Mouse (Mus musculus) common myeloid progenitor, adult 5-6 weeks (primary cell): ENCODE data around the gene Gzmm. TPM values are rescaled to one million over a fixed set of nuclear protein-coding genes. Genes with fewer than 3 reads are reported as not detected.

Experiments
- ATAC-seq: replicated peaks from 2 replicates; pipeline ENCODE4 v1.8.0; 2016; ENCODE audit warnings: low read depth, mild to moderate bottlenecking, moderate TSS enrichment, inconsistent platforms; ENCODE audit not compliant: poor library complexity, severe bottlenecking
- total RNA-seq: library from RNA; stranded (forward); fragments of 200-1000, 187-1606 nt; gene quantifications from 2 replicates; pipeline ENCODE4 v1.2.3, GENCODE M21; 2017

The Gzmm gene
- total RNA-seq, 1 experiment from 2014 or later = 0.96 TPM

DNA sequence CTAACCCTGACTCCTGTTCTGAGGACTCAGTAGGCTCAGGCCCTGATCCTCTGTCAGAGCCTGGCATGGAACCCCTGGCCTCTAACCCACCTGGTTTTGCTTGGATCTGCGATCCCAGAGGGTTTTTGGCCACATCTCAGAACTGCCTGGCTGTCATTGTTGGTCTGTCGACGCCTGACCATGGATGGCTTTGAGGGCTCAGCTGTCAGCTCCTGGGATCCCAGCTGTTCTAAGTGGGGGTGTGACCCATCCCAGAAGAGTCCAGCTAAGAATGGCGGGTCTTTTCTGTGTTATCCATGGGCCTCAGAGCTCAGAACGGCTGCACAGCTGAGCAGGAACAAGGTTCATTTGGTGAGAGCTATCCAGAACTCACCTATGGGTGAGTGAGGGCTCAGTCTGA is 32.3 kb downstream of the Gzmm start:
- no peak for ATAC-seq

DNA sequence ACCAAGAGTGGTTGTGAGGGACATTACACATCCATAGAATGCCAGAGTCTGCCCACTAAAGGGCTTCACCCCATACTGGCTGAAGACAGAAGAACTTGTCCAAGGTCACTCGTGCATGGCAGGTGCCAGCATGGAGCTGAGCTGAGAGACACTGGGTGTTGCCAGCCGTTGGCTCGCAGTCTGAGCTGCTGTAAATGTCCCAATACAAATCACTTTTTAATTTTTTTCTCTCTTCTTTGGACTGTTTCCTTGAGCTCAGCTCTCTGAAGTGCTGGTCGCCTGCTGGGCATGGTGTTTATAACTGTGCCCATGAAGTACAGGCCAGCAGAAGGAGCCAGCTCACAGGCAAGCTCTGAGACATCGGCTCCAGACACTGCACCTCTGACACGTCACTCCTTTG is 34.2 kb downstream of the Gzmm start:
- no peak for ATAC-seq

DNA sequence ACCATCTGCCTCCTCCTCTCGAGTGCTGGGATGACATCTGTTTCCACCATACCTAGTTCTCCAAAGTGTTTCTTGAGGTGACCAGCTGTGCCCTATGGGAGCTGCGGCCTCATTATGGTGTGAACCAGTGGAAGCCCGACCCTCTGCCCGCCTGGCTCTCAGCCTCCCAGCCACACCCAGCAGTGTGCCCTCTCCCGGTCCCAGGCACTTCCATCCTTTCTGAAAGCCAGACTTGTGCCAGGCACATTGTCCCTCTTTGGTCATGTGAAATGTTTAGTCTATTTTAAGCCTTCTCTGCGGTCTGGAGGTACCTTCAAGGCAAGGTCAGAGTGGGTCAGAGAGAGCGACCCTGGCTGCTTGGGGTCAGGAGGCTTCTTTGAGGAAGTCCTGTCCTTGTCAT is 34.9 kb downstream of the Gzmm start:
- ATAC-seq = no peak

DNA sequence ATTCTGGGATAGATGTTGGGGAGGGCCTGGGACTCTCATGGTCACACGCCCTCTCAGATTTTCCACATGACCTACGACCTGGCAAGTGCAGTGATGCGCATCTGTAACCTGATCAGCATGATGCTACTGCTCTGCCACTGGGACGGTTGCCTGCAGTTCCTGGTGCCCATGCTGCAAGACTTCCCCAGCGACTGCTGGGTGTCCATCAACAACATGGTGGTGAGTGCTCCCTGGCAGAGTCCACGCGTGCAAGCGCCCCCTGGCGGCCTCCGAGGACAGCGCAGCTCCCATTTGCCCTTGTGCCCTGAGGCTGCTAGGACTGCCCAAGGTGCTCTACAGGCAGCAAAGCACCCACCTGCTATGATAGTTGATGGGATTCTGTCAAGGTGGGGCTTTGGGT is 37.3 kb downstream of the Gzmm start:
- peak; percentile 64 for ATAC-seq

DNA sequence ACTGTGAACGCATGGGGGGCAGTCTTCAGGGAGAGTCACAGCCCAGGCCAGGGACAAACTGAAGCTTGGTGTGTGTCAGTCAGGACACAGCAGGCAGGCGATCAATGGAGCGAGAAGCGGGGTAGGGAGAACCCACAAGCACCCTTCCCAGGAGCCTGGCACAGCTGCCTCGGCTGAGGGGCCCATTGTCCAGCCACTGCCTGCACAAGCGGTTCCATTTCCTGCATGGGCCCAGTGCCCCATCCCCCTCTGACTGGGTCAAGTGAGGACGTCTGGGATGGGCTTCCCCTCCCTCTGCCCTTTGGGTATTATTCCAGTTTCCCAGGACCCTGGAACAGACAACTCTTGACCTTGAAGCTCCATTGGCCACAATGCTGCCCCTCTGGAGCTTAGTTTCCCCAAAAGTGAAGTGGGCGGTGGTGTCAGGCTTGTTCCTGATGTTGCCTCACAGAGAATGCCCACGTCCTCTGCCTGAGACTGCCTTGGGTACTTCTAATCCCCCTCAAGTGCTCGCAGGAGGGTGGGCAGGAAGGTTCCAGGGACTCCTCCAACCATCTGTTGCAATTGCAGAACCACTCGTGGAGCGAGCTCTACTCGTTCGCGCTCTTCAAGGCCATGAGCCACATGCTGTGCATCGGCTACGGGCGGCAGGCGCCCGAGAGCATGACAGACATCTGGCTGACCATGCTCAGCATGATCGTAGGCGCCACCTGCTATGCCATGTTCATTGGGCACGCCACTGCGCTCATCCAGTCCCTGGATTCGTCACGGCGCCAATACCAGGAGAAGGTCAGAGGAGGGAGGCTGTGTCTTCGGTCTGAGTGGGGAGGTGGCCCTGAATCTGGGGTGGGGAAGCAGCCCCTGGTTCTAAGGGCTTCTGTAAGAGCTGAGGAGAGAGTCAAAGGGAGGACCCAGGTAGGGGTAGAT is 39.8 kb downstream of the Gzmm start:
- ATAC-seq = no peak

DNA sequence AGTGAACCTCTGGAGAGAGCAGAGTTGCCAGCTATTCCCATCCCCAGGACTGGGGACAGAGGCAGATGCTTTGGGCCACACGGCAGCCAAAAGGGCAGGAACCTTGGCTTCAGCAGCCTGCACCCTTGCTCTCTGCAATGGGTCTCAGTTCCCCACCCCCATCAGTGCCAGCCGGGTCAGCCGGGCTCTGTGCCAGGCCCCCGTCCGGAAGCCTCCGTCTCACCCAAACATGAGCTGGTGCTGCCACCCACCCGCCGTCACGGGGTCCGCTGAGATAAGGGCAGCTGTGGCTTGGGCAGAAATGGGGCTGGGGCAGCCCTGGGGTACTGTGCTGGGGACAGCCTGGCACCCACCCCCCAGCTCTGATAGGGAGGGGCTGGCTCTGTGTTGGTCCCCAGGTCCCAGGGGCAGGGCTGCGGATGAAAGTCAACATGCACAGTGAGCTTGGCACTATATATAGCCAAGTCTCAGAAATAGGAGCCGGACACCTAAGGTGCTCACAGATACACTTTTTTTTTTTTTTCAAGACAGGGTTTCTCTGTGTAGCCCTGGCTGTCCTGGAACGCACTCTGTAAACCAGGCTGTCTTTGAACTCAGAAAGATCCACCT is 40.6 kb downstream of the Gzmm start:
- ATAC-seq = peak; percentile 36

DNA sequence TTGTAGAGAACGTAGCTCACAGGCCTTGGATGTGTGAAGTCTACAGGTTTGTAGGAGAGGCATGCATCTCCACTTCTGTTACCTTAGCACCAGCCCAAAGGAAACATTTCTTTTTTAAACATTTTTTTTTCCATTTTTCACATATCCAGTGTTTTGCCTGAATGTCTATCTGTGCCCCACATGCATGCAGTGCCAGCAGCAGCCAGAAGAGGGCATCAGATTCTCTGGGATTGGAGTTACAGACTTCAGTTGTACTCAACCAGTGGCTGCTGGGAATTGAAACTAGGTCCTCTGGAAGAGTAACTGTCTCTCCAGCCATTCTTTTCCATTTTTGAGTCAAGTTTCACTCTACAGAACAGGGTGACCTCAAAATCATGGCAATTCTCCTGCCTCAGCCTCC is 43.7 kb downstream of the Gzmm start:
- no peak for ATAC-seq

DNA sequence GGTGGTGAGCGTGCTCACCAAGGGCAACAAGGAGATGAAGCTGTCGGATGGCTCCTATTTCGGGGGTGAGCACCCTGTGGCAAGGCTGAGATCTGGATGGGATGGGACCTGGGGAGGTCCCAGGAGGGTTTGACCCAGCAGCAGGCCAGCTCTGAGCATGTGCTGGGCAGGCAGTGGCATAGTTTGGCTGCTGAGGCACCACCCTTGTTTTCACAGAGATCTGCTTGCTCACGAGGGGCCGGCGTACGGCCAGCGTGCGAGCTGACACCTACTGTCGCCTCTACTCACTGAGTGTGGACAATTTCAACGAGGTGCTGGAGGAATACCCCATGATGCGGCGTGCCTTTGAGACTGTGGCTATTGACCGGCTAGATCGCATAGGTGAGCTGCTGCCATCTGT is 45.0 kb downstream of the Gzmm start:
- no peak for ATAC-seq

DNA sequence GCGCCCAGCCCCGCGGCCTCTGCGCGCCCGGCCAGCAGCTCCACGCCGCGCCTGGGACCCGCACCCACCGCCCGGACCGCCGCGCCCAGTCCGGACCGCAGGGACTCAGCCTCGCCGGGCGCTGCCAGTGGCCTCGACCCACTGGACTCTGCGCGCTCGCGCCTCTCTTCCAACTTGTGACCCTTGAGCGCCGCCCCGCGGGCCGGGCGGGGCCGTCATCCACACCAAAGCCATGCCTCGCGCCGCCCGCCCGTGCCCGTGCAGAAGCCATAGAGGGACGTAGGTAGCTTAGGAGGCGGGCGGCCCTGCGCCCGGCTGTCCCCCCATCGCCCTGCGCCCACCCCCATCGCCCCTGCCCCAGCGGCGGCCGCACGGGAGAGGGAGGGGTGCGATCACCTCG is 46.5 kb downstream of the Gzmm start:
- no peak for ATAC-seq

DNA sequence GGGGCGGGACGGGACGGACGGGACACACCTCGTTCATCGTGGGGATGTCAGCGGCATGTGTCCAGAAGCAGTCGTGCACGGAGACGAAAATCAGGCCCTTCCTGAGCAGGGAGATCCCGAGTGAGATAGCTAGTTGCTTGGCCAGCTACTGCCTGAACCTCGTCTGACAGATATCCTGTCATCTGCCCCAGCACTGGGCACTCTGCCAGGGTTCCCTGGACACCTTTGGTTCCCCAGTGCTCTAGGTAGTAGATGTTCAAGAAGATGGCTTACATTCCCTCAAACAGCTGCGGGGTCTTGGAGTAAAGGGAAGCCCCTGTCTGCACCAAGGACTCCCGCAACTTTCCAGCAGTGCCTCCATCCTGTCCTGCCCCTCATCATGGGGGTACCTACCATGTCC is 47.9 kb downstream of the Gzmm start:
- no peak for ATAC-seq

DNA sequence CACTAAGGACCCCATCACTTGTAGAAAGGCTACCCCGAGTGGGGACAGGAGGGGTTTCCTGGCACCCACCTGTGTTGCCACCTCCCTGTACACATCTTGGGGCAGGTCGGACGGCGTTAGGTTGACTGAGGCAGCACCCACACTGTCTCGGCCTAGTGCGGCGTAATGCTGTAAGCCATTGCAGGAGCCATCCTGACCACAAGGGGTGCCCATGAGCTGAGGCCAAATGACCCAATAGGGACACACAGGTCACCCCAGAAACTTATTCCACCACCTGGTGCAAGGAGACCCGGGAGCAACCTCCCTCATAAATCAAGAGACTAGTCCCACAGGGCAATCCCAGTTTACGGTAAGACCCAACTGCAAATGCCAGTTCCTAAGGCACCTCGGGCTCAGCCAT is 49.4 kb downstream of the Gzmm start:
- peak; percentile 58; the same call in 1 of the 2 replicates for ATAC-seq

DNA sequence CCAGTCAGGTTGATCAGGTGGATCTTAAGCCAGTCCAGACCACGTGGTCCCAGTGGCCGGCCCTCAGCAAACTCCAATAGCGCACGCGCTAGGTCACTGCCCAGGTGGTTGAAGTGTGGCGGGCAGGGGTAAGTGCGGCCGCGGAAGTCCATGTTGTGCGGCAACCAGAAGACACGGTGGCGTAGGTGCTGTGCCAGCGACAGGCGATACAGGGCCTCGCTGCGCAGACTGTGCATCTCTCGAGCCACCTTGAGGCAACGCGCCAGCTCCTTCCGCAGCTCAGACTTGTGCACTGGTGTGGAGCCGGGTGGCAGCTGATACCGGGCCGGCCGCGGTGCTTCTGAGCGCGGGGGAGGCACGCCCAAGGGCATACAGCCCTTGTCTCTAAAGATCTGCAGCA is 50.4 kb downstream of the Gzmm start:
- ATAC-seq = no peak

DNA sequence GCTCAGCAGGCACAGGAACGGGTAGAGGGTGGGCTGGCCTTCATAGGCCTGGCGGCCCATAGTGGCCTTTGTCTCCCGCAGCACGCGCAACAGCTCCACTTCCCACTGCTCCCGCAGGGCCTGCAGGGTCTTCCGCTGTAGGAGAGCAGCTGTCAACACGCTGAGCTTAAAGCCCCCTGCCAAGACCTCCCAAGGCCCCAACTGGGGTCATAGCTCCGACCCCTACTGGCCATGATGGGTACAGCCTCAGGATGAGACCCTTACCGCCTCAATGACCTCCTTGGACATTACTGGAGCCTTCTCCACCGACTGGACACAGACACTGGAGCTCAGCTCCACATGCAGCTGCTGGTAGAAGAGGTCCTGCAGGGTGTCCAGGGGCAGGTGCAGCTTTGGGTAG is 52.0 kb downstream of the Gzmm start:
- no peak for ATAC-seq

DNA sequence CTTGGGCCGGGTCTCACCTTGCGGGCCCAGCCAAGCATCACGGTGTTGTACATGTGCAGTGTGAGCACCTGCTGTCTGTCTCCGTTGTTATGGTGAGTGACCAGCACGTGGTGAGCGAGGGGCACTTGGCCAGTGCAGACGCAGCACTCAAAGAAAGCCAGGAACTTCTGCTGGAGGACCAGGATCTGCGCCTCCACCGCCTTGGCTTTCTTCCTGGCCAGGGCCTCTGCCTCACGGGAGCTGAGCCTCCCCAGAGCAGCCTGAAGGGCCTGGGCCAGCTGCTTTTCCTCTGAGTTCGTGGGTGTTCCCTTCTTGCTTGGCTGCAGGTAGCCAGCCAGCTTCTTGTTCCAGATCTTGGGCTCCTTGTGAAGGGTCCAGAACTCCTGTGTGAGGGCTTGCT is 54.3 kb downstream of the Gzmm start:
- ATAC-seq = no peak

DNA sequence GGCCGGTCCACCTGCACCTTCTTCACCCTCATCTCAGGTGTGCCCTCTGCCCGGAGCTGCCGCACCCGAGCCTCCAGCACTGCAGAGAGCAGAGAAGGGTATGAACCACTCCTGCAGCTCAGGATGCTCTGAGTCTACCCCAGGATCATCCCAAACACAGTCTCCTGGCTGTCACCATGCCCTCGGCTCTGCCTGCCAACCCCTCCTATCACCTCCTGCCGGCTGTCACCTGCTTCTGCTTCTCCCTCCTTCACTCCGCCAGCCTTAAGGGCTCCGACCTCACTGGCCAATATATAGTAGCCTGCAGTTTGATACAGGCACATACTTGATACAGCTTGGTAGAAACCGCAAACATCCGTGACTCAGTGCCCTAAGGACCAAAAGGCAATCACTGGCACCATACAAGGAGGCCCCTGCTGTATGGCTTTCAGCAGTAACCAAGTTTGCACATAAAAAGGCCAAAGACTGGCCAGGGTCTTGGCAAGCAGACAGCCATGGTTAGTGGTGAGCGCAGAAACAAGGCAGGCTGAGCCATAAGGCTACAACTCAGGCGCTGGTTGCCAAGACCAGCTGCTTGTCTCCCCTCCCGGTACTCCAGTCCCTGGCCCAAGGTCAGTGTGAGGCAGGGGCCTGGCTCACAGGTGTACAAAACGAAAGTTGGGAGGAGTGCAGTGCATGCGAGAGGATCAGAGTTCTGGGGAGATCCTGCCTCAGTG is 55.0 kb downstream of the Gzmm start:
- ATAC-seq = no peak

Other genes starting within 250 kb of the Gzmm start
- not detected in 2 replicates for gene Vmn2r83, start 220.3 kb upstream of the Gzmm start, total RNA-seq
- 4.1 and 4.7 TPM in 2 replicates for gene Plpp2, start 155.2 kb upstream of the Gzmm start, total RNA-seq
- 13.6 and 18.3 TPM in 2 replicates for gene Mier2, start 133.8 kb upstream of the Gzmm start, total RNA-seq
- gene Theg, start 101.7 kb upstream of the Gzmm start, total RNA-seq = not detected in 2 replicates
- not detected in 2 replicates for gene C2cd4c, start 75.0 kb upstream of the Gzmm start, total RNA-seq
- not detected in 2 replicates for gene Shc2, start 51.1 kb upstream of the Gzmm start, total RNA-seq
- not detected in 2 replicates for gene Odf3l2, start 43.3 kb upstream of the Gzmm start, total RNA-seq
- not detected in 2 replicates for gene Madcam1, start 24.5 kb upstream of the Gzmm start, total RNA-seq
- gene Tpgs1, start 19.7 kb upstream of the Gzmm start, total RNA-seq = 5.3 and 9.9 TPM in 2 replicates
- gene Cdc34, start 6.8 kb upstream of the Gzmm start, total RNA-seq = 109 and 113 TPM in 2 replicates
- gene Bsg, start 15.5 kb downstream of the Gzmm start, total RNA-seq = 283 and 298 TPM in 2 replicates
- gene Hcn2, start 27.6 kb downstream of the Gzmm start, total RNA-seq = not detected in 2 replicates
- 10.3 and 16.1 TPM in 2 replicates for gene Polrmt, start 57.6 kb downstream of the Gzmm start, total RNA-seq
- gene Fgf22, start 66.1 kb downstream of the Gzmm start, total RNA-seq = not detected in 2 replicates
- 12.9 and 21.0 TPM in 2 replicates for gene Rnf126, start 77.9 kb downstream of the Gzmm start, total RNA-seq
- gene Fstl3, start 88.3 kb downstream of the Gzmm start, total RNA-seq = 0.19 and 0.50 TPM in 2 replicates
- gene Prss57, start 101.9 kb downstream of the Gzmm start, total RNA-seq = 9.4 and 16.3 TPM in 2 replicates
- gene Palm, start 104.6 kb downstream of the Gzmm start, total RNA-seq = 21.8 and 24.8 TPM in 2 replicates
- not detected in 2 replicates for gene Misp, start 132.0 kb downstream of the Gzmm start, total RNA-seq
- gene Ptbp1, start 165.4 kb downstream of the Gzmm start, total RNA-seq = 210 and 221 TPM in 2 replicates
- 131 and 159 TPM in 2 replicates for gene Prtn3, start 185.5 kb downstream of the Gzmm start, total RNA-seq
- 40.8 and 46.6 TPM in 2 replicates for gene Plppr3, start 185.6 kb downstream of the Gzmm start, total RNA-seq
- gene Elane, start 197.2 kb downstream of the Gzmm start, total RNA-seq = 61.2 and 92.1 TPM in 2 replicates
- not detected in 2 replicates for gene Cfd, start 201.8 kb downstream of the Gzmm start, total RNA-seq
- 17.3 and 19.3 TPM in 2 replicates for gene Med16, start 219.9 kb downstream of the Gzmm start, total RNA-seq
- 7.0 and 11.2 TPM in 2 replicates for gene Gm26602, start 221.8 kb downstream of the Gzmm start, total RNA-seq
- 0.73 TPM in 1 of 2 replicates, not detected in the other for gene Kiss1r, start 228.0 kb downstream of the Gzmm start, total RNA-seq
- gene R3hdm4, start 232.2 kb downstream of the Gzmm start, total RNA-seq = 38.4 and 50.7 TPM in 2 replicates
- gene Arid3a, start 238.0 kb downstream of the Gzmm start, total RNA-seq = 11.5 and 16.0 TPM in 2 replicates